Mouse (Mus musculus) stomach, embryonic 15.5 days (tissue): ENCODE measurements around the gene Col28a1. TPM values are rescaled to one million over a fixed set of nuclear protein-coding genes. Genes with fewer than 3 reads are reported as not detected.
A peak's percentile ranks its signal among the peaks of the same experiment; 100 is the strongest.
"Not testable (repeated sequence)": the region's sequence is repeated elsewhere in the genome, so short reads cannot be mapped to it uniquely, and the experiment has no call there.

ENCODE experiments used
- ATAC-seq: fragments of 200-750 bp; cut with Nextera tagmentation; 2 replicates; pipeline ENCODE4 v1.8.0; 2017; ENCODE audit warnings: low read depth, moderate number of reproducible peaks, moderate TSS enrichment; ENCODE audit not compliant: insufficient read depth, low FRiP score
- H3K27ac ChIP-seq: fragments of 300-500 bp; sonication (generic); 2 replicates; pipeline ENCODE4 v1.5.1; 2015; ENCODE audit warnings: mild to moderate bottlenecking, inconsistent platforms
- H3K27me3 ChIP-seq: fragments of 300-500 bp; sonication (generic); replicated peaks from 2 replicates; pipeline ENCODE4 v1.6.1; 2015; ENCODE audit warnings: inconsistent platforms
- H3K36me3 ChIP-seq: fragments of 300-500 bp; sonication (generic); 2 replicates; pipeline ENCODE4 v1.6.1; 2015; ENCODE audit warnings: inconsistent platforms
- H3K4me1 ChIP-seq: fragments of 300-500 bp; sonication (generic); 2 replicates; pipeline ENCODE4 v1.6.1; 2015; ENCODE audit warnings: inconsistent platforms
- H3K4me2 ChIP-seq: fragments of 300-500 bp; sonication (generic); 2 replicates; pipeline ENCODE4 v1.6.1; 2015; ENCODE audit warnings: mild to moderate bottlenecking, inconsistent platforms
- H3K4me3 ChIP-seq: fragments of 300-500 bp; sonication (generic); replicated peaks from 2 replicates; pipeline ENCODE4 v1.5.1; 2015; ENCODE audit warnings: inconsistent platforms
- H3K9ac ChIP-seq: fragments of 300-500 bp; sonication (generic); 2 replicates; pipeline ENCODE4 v1.6.1; 2015; ENCODE audit warnings: inconsistent platforms
- H3K9me3 ChIP-seq: fragments of 300-500 bp; sonication (generic); 2 replicates; pipeline ENCODE4 v1.6.1; 2016; ENCODE audit warnings: inconsistent platforms
- WGBS: fragments of 180-500 bp; shearing (Covaris S2); methylation state at CpG from one replicate; pipeline ENCODE4 v1.1.7; 2015; 5-methylcytosine and 5-hydroxymethylcytosine counted together
- polyA plus RNA-seq: library from polyadenylated mRNA; unstranded; fragments of >200 nt; fragmentation: Nextera tagmentation; extraction: Ambion mirVana; gene quantifications from 2 replicates; pipeline ENCODE4 v1.2.1, GENCODE M21; 2015

The Col28a1 gene
- polyA plus RNA-seq, 1 experiment from 2014 or later: 2.0 TPM

DNA sequence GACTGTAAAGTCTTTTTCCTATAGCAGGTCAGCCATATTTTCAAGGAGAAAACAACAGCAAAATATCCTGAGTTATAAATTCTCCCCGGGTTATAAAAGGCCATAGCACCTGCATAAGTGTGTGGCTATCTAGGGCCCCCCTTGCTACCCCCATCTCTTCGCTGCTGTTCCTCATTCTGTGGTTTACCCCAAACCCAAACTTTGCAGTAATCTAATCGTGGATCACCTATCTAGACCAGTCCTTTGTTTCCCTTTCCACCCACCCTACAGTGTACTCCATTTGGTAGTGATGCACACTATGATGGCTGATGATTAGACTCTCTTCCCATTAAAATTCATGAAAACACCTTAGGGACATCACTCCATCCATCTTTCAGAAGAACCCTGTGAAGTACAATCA, 125.3 kb downstream of the Col28a1 start:
- H3K27me3 ChIP-seq: no peaks in the 10 kb centered on the region

DNA sequence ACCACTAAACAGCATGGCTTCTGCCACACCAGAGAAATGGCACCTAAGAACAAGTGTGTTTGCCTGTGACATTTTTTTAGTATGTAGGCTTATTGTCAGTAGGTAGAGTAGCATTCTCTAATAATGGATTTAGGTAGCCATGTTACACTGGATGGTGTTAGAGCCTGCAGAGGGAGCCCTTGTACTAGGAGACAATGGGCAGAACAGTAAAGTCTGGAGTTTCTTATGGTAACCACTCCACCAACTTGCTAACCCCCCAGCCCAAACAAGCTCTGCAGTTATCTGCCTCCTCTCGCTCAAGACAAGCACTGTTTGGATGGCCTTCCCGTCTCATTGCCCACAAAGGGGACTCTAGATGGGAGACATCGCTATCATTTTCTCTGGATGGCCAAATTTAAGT, 126.2 kb downstream of the Col28a1 start:
- Histone ChIP-seq H3K4me2 (no peak overlapping the region), H3K9me3 (no peaks in the 10 kb centered on the region), H3K27me3 (no peaks in the 10 kb centered on the region), H3K9ac (no peak overlapping the region), H3K36me3 (no peaks in the 10 kb centered on the region), H3K4me3 (no peak overlapping the region), H3K4me1 (no peaks in the 10 kb centered on the region), H3K27ac (no peak overlapping the region)
- 53% methylated on average over 3 of the region's 3 CpGs for WGBS
- no peak for ATAC-seq

More for the DNA sequence above, 125.3 kb downstream of the Col28a1 start:
- Histone ChIP-seq H3K4me3 (no peak overlapping the region), H3K9me3 (no peaks in the 10 kb centered on the region), H3K36me3 (no peaks in the 10 kb centered on the region), H3K9ac (no peak overlapping the region), H3K4me1 (no peaks in the 10 kb centered on the region), H3K27ac (no peak overlapping the region), H3K4me2 (no peak overlapping the region)
- no peak for ATAC-seq
- 77% methylated on average over 3 of the region's 3 CpGs for WGBS

DNA sequence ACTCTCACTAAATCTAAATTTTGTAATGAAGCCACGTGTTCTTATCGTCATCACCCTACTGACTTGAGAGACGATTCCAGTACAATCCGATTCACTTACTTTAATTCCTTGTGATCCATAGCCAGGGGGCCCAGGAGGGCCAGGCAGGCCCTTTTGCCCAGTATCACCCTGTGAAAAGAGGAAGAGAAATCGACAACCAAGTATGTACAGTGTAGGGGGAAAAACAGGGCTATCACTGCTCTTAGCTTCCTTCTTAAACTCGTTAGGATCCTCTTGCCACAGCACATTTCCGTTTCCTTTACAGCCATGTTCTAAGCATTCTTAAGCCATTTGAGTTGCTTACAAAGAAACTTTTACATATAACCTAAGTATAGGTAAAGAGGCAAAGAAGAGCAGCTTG, 133.2 kb downstream of the Col28a1 start:
- H3K36me3 ChIP-seq: no peaks in the 10 kb centered on the region
- H3K4me3 ChIP-seq: no peak overlapping the region
- no peaks in the 10 kb centered on the region for H3K27me3 ChIP-seq
- H3K4me2 ChIP-seq: no peak overlapping the region
- WGBS: 80% methylated on average over 7 of the region's 7 CpGs
- H3K9ac ChIP-seq: no peak overlapping the region
- H3K9me3 ChIP-seq: no peaks in the 10 kb centered on the region
- no peak for ATAC-seq
- H3K4me1 ChIP-seq: no peaks in the 10 kb centered on the region
- H3K27ac ChIP-seq: no peak overlapping the region

DNA sequence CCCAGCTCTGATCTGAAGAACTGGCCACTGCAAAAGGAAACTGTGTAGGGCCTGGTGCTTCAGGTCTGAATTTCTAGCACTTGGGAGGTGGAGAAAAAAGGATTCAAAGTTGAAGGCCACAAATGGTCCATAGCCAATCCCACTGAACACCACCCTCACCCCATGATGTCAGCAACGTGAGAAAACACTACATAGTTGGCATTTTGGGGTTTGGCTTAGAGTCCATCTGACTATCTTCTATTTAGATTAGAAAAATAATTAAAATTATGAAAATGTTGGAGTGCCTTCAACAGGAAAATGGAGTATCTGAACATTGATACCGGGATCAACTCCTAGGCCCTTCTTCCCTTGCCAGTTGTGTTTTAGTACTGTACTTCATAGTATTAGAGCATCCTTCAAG, 144.2 kb downstream of the Col28a1 start:
- no peak overlapping the region for H3K4me2 ChIP-seq
- no peak overlapping the region for H3K4me3 ChIP-seq
- H3K4me1 ChIP-seq: 0 out of 2 replicates have a peak, but pooled peaks cover 4% of the 10 kb centered on the region
- no peak overlapping the region for H3K27ac ChIP-seq
- H3K9me3 ChIP-seq: no peaks in the 10 kb centered on the region
- ATAC-seq: no peak
- no peaks in the 10 kb centered on the region for H3K36me3 ChIP-seq
- WGBS: 75% methylated on average over 2 of the region's 2 CpGs
- H3K9ac ChIP-seq: no peak overlapping the region
- no peaks in the 10 kb centered on the region for H3K27me3 ChIP-seq

DNA sequence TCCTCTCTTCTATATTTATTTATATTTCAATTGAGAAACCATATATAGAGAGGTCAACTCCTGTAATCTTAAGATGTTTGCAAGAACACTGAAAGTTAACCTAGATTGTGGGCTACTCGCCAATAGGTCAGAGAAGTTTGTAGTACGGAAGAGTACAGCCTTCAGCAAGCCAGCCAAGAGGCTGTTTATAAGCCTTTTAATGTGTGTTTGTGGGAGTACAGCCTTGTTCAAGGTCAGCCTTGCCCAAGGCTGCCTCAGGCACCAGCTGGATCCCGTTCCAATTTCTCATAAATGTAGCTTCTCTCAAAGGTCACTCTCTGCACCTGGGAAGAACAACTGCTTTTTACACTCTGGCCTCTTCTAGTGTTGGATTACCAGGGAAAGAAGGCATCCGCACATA, 146.0 kb downstream of the Col28a1 start:
- peak; percentile 70; the same call in 1 of the 2 replicates for ATAC-seq
- no peak overlapping the region for H3K9ac ChIP-seq
- H3K36me3 ChIP-seq: no peaks in the 10 kb centered on the region
- 28% methylated on average over 4 of the region's 4 CpGs for WGBS
- H3K4me2 ChIP-seq: no peak overlapping the region
- H3K4me1 ChIP-seq: 0 out of 2 replicates have a peak, but pooled peaks cover 4% of the 10 kb centered on the region
- H3K27ac ChIP-seq: peak overlapping the region; percentile 21; the same call in 1 of the 2 replicates
- no peak overlapping the region for H3K4me3 ChIP-seq
- no peaks in the 10 kb centered on the region for H3K9me3 ChIP-seq
- H3K27me3 ChIP-seq: no peaks in the 10 kb centered on the region

DNA sequence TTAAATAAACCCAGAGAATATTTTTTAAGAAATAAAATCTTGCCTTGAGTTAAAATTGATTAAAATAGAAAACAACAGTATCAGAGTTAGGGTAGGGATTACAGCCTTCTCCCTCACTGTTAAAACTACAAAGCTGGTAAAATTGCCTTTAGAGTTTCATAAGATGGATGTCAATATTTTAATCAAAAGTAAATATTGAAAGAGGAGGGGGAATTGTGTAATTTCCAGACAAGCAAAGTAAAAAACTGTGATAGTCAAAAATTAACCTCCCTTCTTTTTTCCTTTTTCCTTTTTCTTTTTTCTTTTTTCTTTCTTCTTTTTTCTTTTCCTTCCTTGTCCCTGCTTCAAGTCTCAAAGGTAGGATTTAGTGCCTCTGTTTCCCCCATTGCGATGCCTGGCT, 146.6 kb downstream of the Col28a1 start:
- 78% methylated on average over 1 of the region's 1 CpGs for WGBS
- ATAC-seq: no peak
- no peak overlapping the region for H3K4me2 ChIP-seq
- no peak overlapping the region for H3K9ac ChIP-seq
- no peaks in the 10 kb centered on the region for H3K36me3 ChIP-seq
- H3K9me3 ChIP-seq: no peaks in the 10 kb centered on the region
- 0 out of 2 replicates have a peak, but pooled peaks cover 4% of the 10 kb centered on the region for H3K4me1 ChIP-seq
- H3K4me3 ChIP-seq: no peak overlapping the region
- 0 out of 2 replicates have a peak overlapping the region, but pooled peaks have one; percentile 44 for H3K27ac ChIP-seq
- H3K27me3 ChIP-seq: no peaks in the 10 kb centered on the region

DNA sequence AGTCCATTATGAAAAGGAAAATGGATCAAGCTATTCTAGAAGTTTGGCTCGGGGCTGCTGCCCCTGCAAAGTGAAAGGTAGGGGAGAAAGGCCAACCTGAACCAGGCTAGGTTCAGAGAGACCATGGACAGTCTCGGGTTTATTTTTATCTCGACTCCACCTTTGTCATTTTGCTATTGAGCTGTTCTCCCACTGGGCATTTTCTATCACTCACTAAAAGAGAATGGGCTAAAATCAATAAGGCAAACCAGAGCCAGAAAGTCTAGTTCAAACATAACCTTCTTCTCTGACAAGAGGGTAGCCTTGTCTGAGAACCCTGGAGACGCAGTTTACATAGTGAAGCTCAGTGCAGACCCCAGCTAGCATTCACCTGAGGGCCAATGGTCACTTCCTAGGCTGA, 163.7 kb downstream of the Col28a1 start:
- no peaks in the 10 kb centered on the region for H3K36me3 ChIP-seq
- H3K27me3 ChIP-seq: no peaks in the 10 kb centered on the region
- ATAC-seq: no peak
- no peak overlapping the region for H3K9ac ChIP-seq
- 50% methylated on average over 4 of the region's 4 CpGs for WGBS
- no peak overlapping the region for H3K4me2 ChIP-seq
- H3K27ac ChIP-seq: no peak overlapping the region
- H3K9me3 ChIP-seq: no peaks in the 10 kb centered on the region
- no peak overlapping the region for H3K4me3 ChIP-seq
- H3K4me1 ChIP-seq: no peaks in the 10 kb centered on the region

DNA sequence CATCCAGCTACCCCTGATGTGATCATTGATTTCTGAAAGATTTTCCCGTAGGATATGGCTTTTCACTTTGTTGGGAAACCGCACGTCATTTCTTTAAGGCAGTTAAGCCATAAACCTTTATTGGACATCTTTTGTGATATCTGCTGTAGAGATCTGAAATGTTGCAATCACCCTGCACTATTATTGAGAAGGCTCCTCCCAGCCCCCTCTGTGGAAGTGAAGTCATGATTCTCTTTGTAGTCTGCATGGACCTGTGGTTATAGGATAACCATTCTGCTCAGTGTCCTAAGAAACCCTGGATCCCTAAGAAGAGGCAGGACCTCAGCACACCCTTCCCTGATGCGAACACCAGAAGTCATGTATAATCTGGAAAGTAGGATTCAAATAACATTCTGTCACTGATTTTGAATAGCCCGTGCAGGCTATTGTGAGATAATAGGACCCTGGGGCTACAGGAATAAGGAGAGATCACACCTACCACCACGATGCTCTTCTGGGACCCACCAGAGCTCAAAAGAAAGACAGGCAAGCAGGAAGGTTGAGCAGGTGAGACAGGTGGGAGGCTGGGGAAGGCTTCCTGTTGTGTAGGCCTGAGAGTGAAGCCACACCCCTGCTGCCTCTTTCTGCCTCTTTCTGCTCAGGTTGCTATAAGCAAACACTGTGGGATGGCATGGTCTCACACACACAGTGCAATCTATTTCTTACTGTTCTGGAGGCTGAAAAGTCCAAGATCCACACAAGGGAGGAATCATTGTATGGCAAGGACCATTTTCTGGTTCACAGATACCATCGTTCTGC, 166.9 kb downstream of the Col28a1 start:
- Histone ChIP-seq H3K4me1 (no peaks in the 10 kb centered on the region), H3K27ac (no peak overlapping the region), H3K4me3 (no peak overlapping the region), H3K27me3 (no peaks in the 10 kb centered on the region), H3K9me3 (no peaks in the 10 kb centered on the region), H3K4me2 (no peak overlapping the region), H3K36me3 (no peaks in the 10 kb centered on the region), H3K9ac (no peak overlapping the region)
- 81% methylated on average over 7 of the region's 7 CpGs for WGBS
- ATAC-seq: no peak

DNA sequence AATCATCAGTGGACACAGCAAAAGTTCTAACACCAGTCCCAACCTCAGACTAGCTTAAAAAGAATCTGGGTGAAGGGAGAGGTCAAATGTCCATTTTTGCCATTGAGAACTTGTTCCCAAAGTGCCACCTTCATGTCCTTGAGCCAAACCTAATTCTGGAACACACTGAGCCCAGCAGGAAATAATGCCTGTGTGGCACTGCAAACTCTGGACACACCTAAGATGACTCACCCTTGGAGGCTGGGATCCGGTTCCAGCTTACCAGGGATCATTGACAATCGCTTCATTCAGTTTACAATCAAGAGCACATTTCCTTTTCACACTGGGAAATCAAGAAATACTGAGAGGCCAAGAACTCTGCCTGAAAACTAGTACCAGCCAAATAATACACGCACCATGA, 168.9 kb downstream of the Col28a1 start:
- H3K4me3 ChIP-seq: no peak overlapping the region
- no peak overlapping the region for H3K9ac ChIP-seq
- H3K27me3 ChIP-seq: no peaks in the 10 kb centered on the region
- 71% methylated on average over 3 of the region's 3 CpGs for WGBS
- 0 out of 2 replicates have a peak, but pooled peaks have one; percentile 43 for ATAC-seq
- H3K9me3 ChIP-seq: no peaks in the 10 kb centered on the region
- H3K4me1 ChIP-seq: no peaks in the 10 kb centered on the region
- H3K4me2 ChIP-seq: no peak overlapping the region
- H3K27ac ChIP-seq: no peak overlapping the region; the same call in 1 of the 2 replicates
- H3K36me3 ChIP-seq: no peaks in the 10 kb centered on the region

DNA sequence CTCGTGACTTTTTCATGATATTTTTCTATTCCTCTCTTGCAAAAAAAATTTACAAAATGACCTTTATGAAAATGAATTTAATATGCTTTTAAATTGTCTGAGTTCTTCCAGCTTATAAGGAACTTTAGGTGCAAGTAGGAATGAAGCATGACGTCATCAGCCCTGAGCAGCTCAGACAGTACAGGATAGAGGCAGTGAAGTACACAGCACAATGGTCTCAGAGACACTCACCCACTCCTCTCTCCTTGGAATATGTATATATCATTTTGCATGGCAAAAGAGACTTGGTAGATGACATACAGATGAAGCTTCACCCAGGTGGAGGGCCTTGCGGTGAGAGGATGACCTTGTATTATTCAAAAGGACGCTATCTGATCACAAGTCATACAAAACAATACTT, 197.7 kb downstream of the Col28a1 start:
- ATAC-seq: no peak
- 85% methylated on average over 4 of the region's 4 CpGs for WGBS
- Histone ChIP-seq H3K9ac (no peak overlapping the region), H3K36me3 (no peaks in the 10 kb centered on the region), H3K9me3 (no peaks in the 10 kb centered on the region), H3K4me1 (no peaks in the 10 kb centered on the region), H3K27ac (no peak overlapping the region), H3K4me2 (no peak overlapping the region), H3K27me3 (no peaks in the 10 kb centered on the region), H3K4me3 (no peak overlapping the region)

DNA sequence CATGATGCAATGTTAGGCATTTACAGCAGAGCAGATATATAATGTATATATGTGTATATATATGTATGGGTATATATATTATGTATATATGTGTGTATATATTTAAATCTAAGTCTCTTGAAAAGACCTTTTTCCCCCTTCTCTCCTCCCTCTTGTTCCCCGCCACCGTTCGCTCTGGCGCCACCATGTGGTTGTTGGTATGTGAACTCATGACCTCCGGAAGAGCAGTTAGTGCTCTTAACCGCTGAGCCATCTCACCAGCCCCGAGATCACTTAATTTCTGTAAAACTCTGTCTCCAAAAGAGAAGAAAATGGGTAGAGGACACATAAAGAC, 208.8 kb downstream of the Col28a1 start:
- H3K36me3 ChIP-seq: no peaks in the 10 kb centered on the region
- no peak for ATAC-seq
- peak overlapping the region; percentile 43 for H3K4me2 ChIP-seq
- no peak overlapping the region for H3K27ac ChIP-seq
- H3K4me3 ChIP-seq: peak overlapping the region; percentile 29
- H3K4me1 ChIP-seq: no peaks in the 10 kb centered on the region
- no peaks in the 10 kb centered on the region for H3K27me3 ChIP-seq
- H3K9ac ChIP-seq: no peak overlapping the region
- 25% methylated on average over 7 of the region's 7 CpGs for WGBS
- H3K9me3 ChIP-seq: no peaks in the 10 kb centered on the region

DNA sequence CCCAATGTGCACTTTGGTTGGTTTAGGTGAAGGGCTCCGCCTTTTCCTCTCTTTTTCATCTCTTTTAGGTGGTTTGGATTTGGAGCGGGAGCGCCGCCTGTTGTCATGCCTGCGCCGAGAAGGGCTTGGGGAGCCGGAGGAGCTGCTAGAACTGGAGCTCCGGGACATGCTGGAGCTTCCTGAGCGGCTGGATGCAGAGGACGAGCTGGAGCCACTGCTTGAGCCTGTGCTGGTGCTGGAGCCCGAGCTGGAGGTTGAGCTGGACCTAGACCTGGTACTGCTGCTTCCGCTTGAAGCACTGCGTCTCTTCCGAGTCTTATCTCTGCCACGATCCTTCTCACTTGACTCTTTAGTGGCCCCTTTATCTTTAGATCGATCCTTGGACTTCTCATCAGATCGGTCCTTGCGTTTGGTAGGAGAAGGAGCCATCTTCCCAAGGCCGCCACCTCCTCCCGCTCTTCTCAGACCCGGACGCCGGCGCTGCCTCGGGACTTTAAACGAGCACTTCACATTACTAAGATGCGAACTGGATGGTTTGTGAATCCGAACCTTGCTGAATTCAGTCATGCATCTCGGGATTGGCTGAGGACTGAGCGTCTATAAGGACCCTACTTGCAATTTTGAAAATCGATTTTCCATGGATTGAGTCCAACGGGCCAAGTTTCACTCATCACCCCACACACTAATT, 209.3 kb downstream of the Col28a1 start:
- H3K9me3 ChIP-seq, H3K9ac ChIP-seq, H3K36me3 ChIP-seq, H3K27me3 ChIP-seq, H3K27ac ChIP-seq, H3K4me1 ChIP-seq: not testable (repeated sequence)
- WGBS: 64% methylated on average over 32 of the region's 32 CpGs
- Histone ChIP-seq H3K4me2 (peak overlapping the region; percentile 43), H3K4me3 (peak overlapping the region; percentile 29)
- ATAC-seq: peak; percentile 22; the same call in 1 of the 2 replicates
